Mouse (Mus musculus): Measurements from ENCODE around the gene Magea5.
"Not testable (repeated sequence)": the region's sequence is repeated elsewhere in the genome, so short reads cannot be mapped to it uniquely, and the experiment has no call there.

Gene Magea5

DNA sequence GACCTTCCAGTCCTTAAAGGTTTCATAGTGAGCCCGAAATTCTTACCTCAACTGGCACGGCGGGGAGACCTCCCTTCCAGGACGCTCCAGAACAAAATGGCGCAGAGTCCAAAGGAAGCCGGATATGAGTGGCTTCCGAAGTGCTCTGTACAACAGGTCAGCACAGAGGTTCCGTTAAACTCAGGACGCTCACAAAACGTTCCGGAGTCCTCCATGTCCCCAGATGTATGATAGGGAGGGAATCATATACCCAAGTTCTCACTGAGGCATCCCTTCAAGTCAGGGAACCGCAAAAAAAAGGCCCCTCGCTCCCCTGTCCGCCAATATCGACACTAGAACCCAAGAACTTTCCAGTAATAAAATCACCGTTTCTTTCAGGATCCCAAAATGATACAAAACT lies at the start of gene Magea5:
Gene Magea5 (minus strand): TSS at position 101 of the 400 bp plus-strand sequence.
- in situ Hi-C loops (cut with MboI; ENCODE audit: low pct_unique_long_range_greater_than_20kb in 1 of 2, low sequenced_read_pairs in 2 of 2, unreplicated experiment in 1 of 2) = not testable (repeated sequence)

DNA sequence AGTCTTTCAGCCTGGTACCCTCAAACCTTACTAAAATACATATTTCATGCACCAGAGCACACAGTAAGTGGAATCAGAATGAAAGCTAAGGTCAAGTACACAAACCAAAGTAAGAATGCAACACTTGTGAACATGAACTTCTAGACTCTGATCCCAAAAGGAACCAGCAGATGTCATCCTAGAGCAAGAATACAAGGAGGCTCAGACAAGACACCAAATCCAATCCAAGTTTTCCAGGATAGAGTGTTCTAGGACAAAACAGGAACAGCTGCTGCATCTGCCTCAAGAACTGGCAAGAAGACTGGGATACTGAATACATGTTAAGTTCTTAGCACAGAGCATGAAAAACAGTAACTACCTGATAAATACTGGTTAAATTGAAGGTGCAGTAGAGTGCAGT lies 35.1 kb upstream of the Magea5 start:
- in situ Hi-C loops (cut with MboI; ENCODE audit: low pct_unique_long_range_greater_than_20kb in 1 of 2, low sequenced_read_pairs in 2 of 2, unreplicated experiment in 1 of 2) = no loop called here

DNA sequence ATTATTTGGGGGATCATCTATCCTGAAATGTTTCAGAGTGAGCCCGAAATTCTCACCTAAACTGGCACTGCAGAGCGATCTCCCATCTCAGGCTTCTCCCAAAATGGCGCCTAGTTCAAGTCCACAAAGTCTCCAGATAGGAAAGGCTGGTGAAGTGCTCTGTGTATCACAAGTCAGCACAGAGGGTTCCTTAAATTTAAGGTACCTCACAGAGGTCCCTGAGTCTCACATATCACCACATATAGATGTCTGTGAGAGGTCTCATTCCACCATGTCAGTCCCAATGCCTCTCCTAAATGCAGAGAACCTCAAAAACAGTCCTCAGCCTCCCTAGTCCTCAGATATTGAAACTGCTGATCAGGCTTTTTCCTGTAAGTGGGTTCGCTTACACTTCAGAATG lies 30.6 kb upstream of the Magea5 start, which contains the start of gene Magea2:
Gene Magea2 (minus strand): TSS at position 101 of the 400 bp plus-strand sequence.
- in situ Hi-C loops (cut with MboI; ENCODE audit: low pct_unique_long_range_greater_than_20kb in 1 of 2, low sequenced_read_pairs in 2 of 2, unreplicated experiment in 1 of 2) = not testable (repeated sequence)

DNA sequence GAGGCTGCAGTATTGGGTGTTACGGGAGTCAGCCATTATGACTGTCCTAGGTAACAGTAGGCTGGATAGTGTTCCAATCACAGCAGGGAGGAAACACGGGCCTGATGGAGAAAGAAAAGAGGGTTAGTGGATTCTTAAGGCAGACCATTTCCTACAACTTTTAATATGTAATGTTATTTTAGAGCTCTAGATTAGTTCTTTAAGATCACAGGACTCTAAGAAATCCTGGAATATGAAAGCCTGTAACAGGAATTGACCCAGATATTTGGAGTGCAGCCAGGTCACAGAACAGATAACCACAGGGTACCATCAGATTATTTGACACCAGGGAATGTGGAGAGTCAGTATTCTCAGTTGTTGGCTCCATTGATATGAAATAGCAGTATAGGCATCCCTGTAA lies 26.7 kb upstream of the Magea5 start, which contains the start of gene Magea1:
Gene Magea1 (minus strand): TSS at position 101 of the 400 bp plus-strand sequence.
- in situ Hi-C loops (cut with MboI; ENCODE audit: low pct_unique_long_range_greater_than_20kb in 1 of 2, low sequenced_read_pairs in 2 of 2, unreplicated experiment in 1 of 2) = not testable (repeated sequence)
